In the genomic region with DNA sequence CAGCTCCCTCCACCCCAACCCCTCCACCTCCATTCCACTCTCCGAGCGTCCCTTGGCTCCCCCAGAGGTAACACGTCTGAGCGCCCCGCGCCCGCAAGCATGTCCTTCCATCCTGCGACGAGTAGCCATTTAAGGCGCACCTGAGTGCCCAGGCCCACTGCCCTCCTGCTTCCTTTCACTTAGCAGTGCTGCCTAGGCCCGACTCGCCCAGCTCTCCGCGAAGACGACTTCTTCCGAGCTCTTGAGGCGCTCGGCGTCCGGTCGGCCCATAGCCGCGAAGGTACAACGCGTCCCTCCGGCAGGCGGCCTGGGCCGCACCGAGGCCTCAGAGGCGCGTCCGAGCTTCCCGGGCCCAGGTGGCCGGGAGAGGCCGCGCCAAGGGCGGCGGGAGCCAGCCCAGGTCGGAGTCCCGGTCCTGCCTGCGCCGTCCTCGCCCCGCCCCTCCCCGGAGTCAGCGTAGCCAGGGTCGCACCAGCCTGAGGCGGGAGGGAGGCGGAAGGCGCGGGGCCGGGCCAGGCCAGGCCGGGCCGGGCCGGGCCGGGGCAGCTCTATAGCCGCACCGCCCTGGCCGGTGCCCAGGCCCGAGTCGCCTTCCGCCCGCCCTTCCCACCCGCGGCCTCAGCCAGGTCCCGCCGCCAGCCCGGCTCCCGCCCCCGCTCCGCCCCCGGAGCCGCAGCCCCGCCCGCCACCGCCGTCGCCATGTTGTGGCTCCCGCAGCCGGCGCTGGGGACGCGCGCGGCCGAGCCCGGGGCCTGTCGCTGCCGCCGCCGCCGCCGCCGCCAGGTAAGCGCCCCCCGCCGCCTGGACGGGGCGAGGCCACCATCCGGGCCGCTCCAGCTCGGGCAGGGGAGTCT, we compare ENCODE assay signal across 8 mouse cellular contexts. TPM values are rescaled to one million over a fixed set of nuclear protein-coding genes. Genes with fewer than 3 reads are reported as not detected.
DNase-seq lines count a peak whose midpoint lies in the region; ATAC-seq and TF ChIP-seq lines count a peak whose summit lies in the region.

A gene (plus strand): TSS at position 702 of the 854 bp plus-strand sequence.

- WGBS in embryonic facial prominence, embryonic 14.5 days = 0% methylated on average over 27 of the region's 102 CpGs
- WGBS in heart, adult 2 months = under 1% methylated on average over 79 of the region's 102 CpGs
- under 1% methylated on average over 84 of the region's 102 CpGs for WGBS in limb, embryonic 15.5 days
- under 1% methylated on average over 53 of the region's 102 CpGs for WGBS in midbrain, postnatal 0 days

- H3K36me3 ChIP-seq in embryonic facial prominence, embryonic 14.5 days (ENCODE audit: control insufficient read depth, insufficient read depth, low read length) = no peaks in the 10 kb centered on the region
- peaks cover 16% of the 10 kb centered on the region for H3K36me3 ChIP-seq in heart, adult 2 months (ENCODE audit: control insufficient read depth, insufficient read depth, low read length)
- H3K36me3 ChIP-seq in limb, embryonic 15.5 days = peaks cover 3% of the 10 kb centered on the region; the same call in 1 of the 2 replicates
- no peaks in the 10 kb centered on the region for H3K36me3 ChIP-seq in midbrain, postnatal 0 days (ENCODE audit: insufficient read depth, low read length)

- H3K9ac ChIP-seq in embryonic facial prominence, embryonic 14.5 days (ENCODE audit: low read depth, low read length) = peak within 1 kb of the TSS; percentile 95
- peak within 1 kb of the TSS; percentile 94 for H3K9ac ChIP-seq in heart, adult 2 months (ENCODE audit: low read depth, low read length)
- peak within 1 kb of the TSS; percentile 91 for H3K9ac ChIP-seq in limb, embryonic 15.5 days
- H3K9ac ChIP-seq in midbrain, postnatal 0 days (replicated peaks; ENCODE audit: low read length, poor library complexity, severe bottlenecking) = peak within 1 kb of the TSS; percentile 98

- TF ChIP-seq EP300 in heart, adult 2 months (IDR thresholded peaks at IDR 0.05; ENCODE audit: insufficient read depth, low read depth, low read length) = no peak

- H3K79me2 ChIP-seq in heart, adult 2 months (replicated peaks; ENCODE audit: control insufficient read depth, insufficient read depth, low read length) = no peaks in the 10 kb centered on the region

- peak; percentile 34 for TF ChIP-seq CTCF in heart, adult 2 months (IDR thresholded peaks at IDR 0.05)
- TF ChIP-seq CTCF in midbrain, postnatal 0 days (IDR thresholded peaks at IDR 0.05) = peak; percentile 24; the same call in 1 of the 2 replicates

- peak; percentile 64 for DNase-seq in 416B (ENCODE audit: low read depth)
- DNase-seq in adrenal gland, postnatal 4 days (ENCODE audit: low spot score in 2 of 2) = peak; percentile 73 to 74
- peak; percentile 87 for DNase-seq in embryonic facial prominence, embryonic 14.5 days (ENCODE audit: low spot score)
- peak; percentile 92 for DNase-seq in heart, adult 2 months
- peak; percentile 87 to 89 for DNase-seq in kidney, adult 8-10 months
- peak; percentile 77 for DNase-seq in midbrain, postnatal 0 days (ENCODE audit: low spot score)
- peak; percentile 74 to 79 for DNase-seq in spleen, postnatal 14 days (ENCODE audit: low spot score in 2 of 2)

- peak within 1 kb of the TSS; percentile 92 for H3K4me3 ChIP-seq in embryonic facial prominence, embryonic 14.5 days (ENCODE audit: low read depth, low read length)
- peak within 1 kb of the TSS; percentile 89 for H3K4me3 ChIP-seq in heart, adult 2 months
- H3K4me3 ChIP-seq in limb, embryonic 15.5 days = peak within 1 kb of the TSS; percentile 95
- H3K4me3 ChIP-seq in midbrain, postnatal 0 days (ENCODE audit: low read depth, low read length) = peak within 1 kb of the TSS; percentile 81

- ATAC-seq in embryonic facial prominence, embryonic 14.5 days (ENCODE audit: low read depth) = peak; percentile 94
- ATAC-seq in limb, embryonic 15.5 days (ENCODE audit: insufficient number of reproducible peaks, low FRiP score, low TSS enrichment, low read depth) = peak; percentile 91
- peak; percentile 87 for ATAC-seq in midbrain, postnatal 0 days (ENCODE audit: low FRiP score)

- 0 out of 2 replicates have a peak, but pooled peaks have one; percentile 44 for TF ChIP-seq POLR2A in heart, adult 2 months (IDR thresholded peaks at IDR 0.05; ENCODE audit: insufficient read depth, low read depth, low read length)

- H3K27me3 ChIP-seq in embryonic facial prominence, embryonic 14.5 days (replicated peaks; ENCODE audit: control insufficient read depth, insufficient read depth, low read length) = no peaks in the 10 kb centered on the region
- no peaks in the 10 kb centered on the region for H3K27me3 ChIP-seq in heart, adult 2 months (ENCODE audit: control insufficient read depth, insufficient read depth, low read length)
- H3K27me3 ChIP-seq in limb, embryonic 15.5 days = no peaks in the 10 kb centered on the region
- H3K27me3 ChIP-seq in midbrain, postnatal 0 days (ENCODE audit: insufficient read depth, low read length) = no peaks in the 10 kb centered on the region

- intact Hi-C loops in heart, adult 2 months (cut with DNase I) = loop anchor here (2.0 to 5.0 kb wide), 6 partner anchors 46 to 219 kb away; a partner anchor contains a TSS

- H3K27ac ChIP-seq in embryonic facial prominence, embryonic 14.5 days (replicated peaks; ENCODE audit: low read depth, low read length) = peak within 1 kb of the TSS; percentile 92
- H3K27ac ChIP-seq in heart, adult 2 months = peak within 1 kb of the TSS; percentile 98
- H3K27ac ChIP-seq in limb, embryonic 15.5 days = peak within 1 kb of the TSS; percentile 92
- H3K27ac ChIP-seq in midbrain, postnatal 0 days (ENCODE audit: low read depth, low read length) = peak within 1 kb of the TSS; percentile 96

- no peaks in the 10 kb centered on the region for H3K9me3 ChIP-seq in embryonic facial prominence, embryonic 14.5 days (ENCODE audit: control insufficient read depth, low read length)
- H3K9me3 ChIP-seq in limb, embryonic 15.5 days = no peaks in the 10 kb centered on the region
- H3K9me3 ChIP-seq in midbrain, postnatal 0 days (ENCODE audit: low read length) = no peaks in the 10 kb centered on the region

- peak within 1 kb of the TSS; percentile 93 for H3K4me2 ChIP-seq in embryonic facial prominence, embryonic 14.5 days (ENCODE audit: low read depth, low read length)
- peak within 1 kb of the TSS; percentile 73 for H3K4me2 ChIP-seq in limb, embryonic 15.5 days
- peak within 1 kb of the TSS; percentile 90 for H3K4me2 ChIP-seq in midbrain, postnatal 0 days (ENCODE audit: low read depth, low read length, poor library complexity, severe bottlenecking)

- H3K4me1 ChIP-seq in embryonic facial prominence, embryonic 14.5 days (ENCODE audit: control insufficient read depth, insufficient read depth, low read length) = peaks cover 20% of the 10 kb centered on the region; the same call in 1 of the 2 replicates
- H3K4me1 ChIP-seq in heart, adult 2 months (ENCODE audit: control insufficient read depth, insufficient read depth, low read length) = peaks cover 4% of the 10 kb centered on the region
- peaks cover 32% of the 10 kb centered on the region for H3K4me1 ChIP-seq in limb, embryonic 15.5 days
- 0 out of 2 replicates have a peak, but pooled peaks cover 15% of the 10 kb centered on the region for H3K4me1 ChIP-seq in midbrain, postnatal 0 days (ENCODE audit: insufficient read depth, low read length)

RNA-seq across cellular contexts. Expression of the gene that starts here (rescaled TPM):
- total RNA-seq in adrenal gland, postnatal 4 days (2021) = 10 to 100 TPM; 26.7 to 36.0 TPM
- polyA plus RNA-seq in embryonic facial prominence, embryonic 14.5 days (2014; fragmentation: Nextera tagmentation; extraction: Ambion mirVana) = 15.0 and 17.0 TPM in 2 replicates
- 10 to 100 TPM; 16.1 to 17.1 TPM for total RNA-seq in heart, adult 2 months (2021)
- polyA plus RNA-seq in heart, adult 2 months (2012; rRNA removed) = 10.6 and 11.0 TPM in 2 replicates
- polyA plus RNA-seq in limb, embryonic 15.5 days (2015; fragmentation: Nextera tagmentation; extraction: Ambion mirVana) = 11.8 and 15.6 TPM in 2 replicates
- 22.4 and 25.6 TPM in 2 replicates for total RNA-seq in midbrain, postnatal 0 days (2014; rRNA removed)
- 4.4 TPM in 2 replicates for polyA plus RNA-seq in midbrain, postnatal 0 days (2015; fragmentation: Nextera tagmentation; extraction: Ambion mirVana)

Comparison
In these comparisons a context has a peak if more than half of its experiments do, and no peak if none do; other contexts are left out.
1. Peak in every context shown above with its lines: DNase-seq, ATAC-seq, H3K4me3 ChIP-seq and H3K27ac ChIP-seq.